Mouse (Mus musculus): ENCODE results near the gene Fam20b. TPM values are rescaled to one million over a fixed set of nuclear protein-coding genes. Genes with fewer than 3 reads are reported as not detected.
"Not testable (repeated sequence)": the region's sequence is repeated elsewhere in the genome, so short reads cannot be mapped to it uniquely, and the experiment has no call there.

The Fam20b gene
- total RNA-seq, 2 experiments from 2014 or later: 48.1 to 51.9 TPM

- intact Hi-C loops (cut with DNase I): loop anchor here (2.0 to 5.0 kb wide), 2 partner anchors 19 to 116 kb away; partner anchors contain the start of gene Abl2
- no peak for DNase-seq (ENCODE audit: low spot score)
Observed at GRCm38 (mm10) chr1:156673476-156674194, 45.3 kb downstream of the Fam20b start.

- DNase-seq (ENCODE audit: low spot score): no peak
- intact Hi-C loops (cut with DNase I): loop anchor here (5.0 kb wide), 1 partner anchor 116 kb away; the partner anchor contains the start of gene Abl2
Observed at GRCm38 (mm10) chr1:156672720-156673475, 46.0 kb downstream of the Fam20b start.

- intact Hi-C loops (cut with DNase I): loop anchor here (5.0 kb wide), 1 partner anchor 115 kb away; the partner anchor contains the start of gene Abl2
- no peak for DNase-seq (ENCODE audit: low spot score)
Observed at GRCm38 (mm10) chr1:156671921-156672320, 47.0 kb downstream of the Fam20b start.

- DNase-seq (ENCODE audit: low spot score): no peak
- intact Hi-C loops (cut with DNase I): no loop called here
Observed at GRCm38 (mm10) chr1:156669208-156669983, 49.5 kb downstream of the Fam20b start.

- intact Hi-C loops (cut with DNase I): no loop called here
- no peak for DNase-seq (ENCODE audit: low spot score)
Observed at GRCm38 (mm10) chr1:156668602-156669001, 50.3 kb downstream of the Fam20b start.

- intact Hi-C loops (cut with DNase I): no loop called here
- DNase-seq (ENCODE audit: low spot score): no peak
Observed at GRCm38 (mm10) chr1:156667141-156667926, 51.6 kb downstream of the Fam20b start.

- intact Hi-C loops (cut with DNase I): no loop called here
- no peak for DNase-seq (ENCODE audit: low spot score)
Observed at GRCm38 (mm10) chr1:156665777-156666176, 53.1 kb downstream of the Fam20b start.

- DNase-seq (ENCODE audit: low spot score): not testable (repeated sequence)
Observed at GRCm38 (mm10) chr1:156660660-156661236, 58.1 kb downstream of the Fam20b start.

GRCm38 (mm10) chr1:156659906-156660659 lies 58.8 kb downstream of the Fam20b start:
- DNase-seq (ENCODE audit: low spot score): no peak
- intact Hi-C loops (cut with DNase I): no loop called here

More at GRCm38 (mm10) chr1:156660660-156661236, 58.1 kb downstream of the Fam20b start:
- intact Hi-C loops (cut with DNase I): not testable (repeated sequence)

GRCm38 (mm10) chr1:156658676-156659075 lies 60.2 kb downstream of the Fam20b start:
- no peak for DNase-seq (ENCODE audit: low spot score)
- intact Hi-C loops (cut with DNase I): no loop called here

- intact Hi-C loops (cut with DNase I): no loop called here
- no peak for DNase-seq (ENCODE audit: low spot score)
Observed at GRCm38 (mm10) chr1:156657523-156657922, 61.4 kb downstream of the Fam20b start.

- intact Hi-C loops (cut with DNase I): loop anchor here (2.0 kb wide), 1 partner anchor 20 kb away; the partner anchor contains the start of gene Tor3a
- DNase-seq (ENCODE audit: low spot score): no peak
Observed at GRCm38 (mm10) chr1:156654735-156655530, 64.0 kb downstream of the Fam20b start.

GRCm38 (mm10) chr1:156652189-156652822 lies 66.6 kb downstream of the Fam20b start:
- intact Hi-C loops (cut with DNase I): no loop called here
- DNase-seq (ENCODE audit: low spot score): no peak

GRCm38 (mm10) chr1:156650631-156651030 lies 68.3 kb downstream of the Fam20b start:
- intact Hi-C loops (cut with DNase I): no loop called here
- DNase-seq (ENCODE audit: low spot score): no peak

GRCm38 (mm10) chr1:156648705-156649104 lies 70.2 kb downstream of the Fam20b start:
- no peak for DNase-seq (ENCODE audit: low spot score)
- intact Hi-C loops (cut with DNase I): no loop called here

- intact Hi-C loops (cut with DNase I): no loop called here
- no peak for DNase-seq (ENCODE audit: low spot score)
Observed at GRCm38 (mm10) chr1:156645971-156646370, 72.9 kb downstream of the Fam20b start.
